Mouse (Mus musculus): ENCODE measurements around the gene Snrpa1. TPM values are rescaled to one million over a fixed set of nuclear protein-coding genes. Genes with fewer than 3 reads are reported as not detected.
"Not testable (repeated sequence)": the region's sequence is repeated elsewhere in the genome, so short reads cannot be mapped to it uniquely, and the experiment has no call there.

Gene Snrpa1
- polyA plus RNA-seq, 1 experiment from 2014 or later = 133 TPM

DNA sequence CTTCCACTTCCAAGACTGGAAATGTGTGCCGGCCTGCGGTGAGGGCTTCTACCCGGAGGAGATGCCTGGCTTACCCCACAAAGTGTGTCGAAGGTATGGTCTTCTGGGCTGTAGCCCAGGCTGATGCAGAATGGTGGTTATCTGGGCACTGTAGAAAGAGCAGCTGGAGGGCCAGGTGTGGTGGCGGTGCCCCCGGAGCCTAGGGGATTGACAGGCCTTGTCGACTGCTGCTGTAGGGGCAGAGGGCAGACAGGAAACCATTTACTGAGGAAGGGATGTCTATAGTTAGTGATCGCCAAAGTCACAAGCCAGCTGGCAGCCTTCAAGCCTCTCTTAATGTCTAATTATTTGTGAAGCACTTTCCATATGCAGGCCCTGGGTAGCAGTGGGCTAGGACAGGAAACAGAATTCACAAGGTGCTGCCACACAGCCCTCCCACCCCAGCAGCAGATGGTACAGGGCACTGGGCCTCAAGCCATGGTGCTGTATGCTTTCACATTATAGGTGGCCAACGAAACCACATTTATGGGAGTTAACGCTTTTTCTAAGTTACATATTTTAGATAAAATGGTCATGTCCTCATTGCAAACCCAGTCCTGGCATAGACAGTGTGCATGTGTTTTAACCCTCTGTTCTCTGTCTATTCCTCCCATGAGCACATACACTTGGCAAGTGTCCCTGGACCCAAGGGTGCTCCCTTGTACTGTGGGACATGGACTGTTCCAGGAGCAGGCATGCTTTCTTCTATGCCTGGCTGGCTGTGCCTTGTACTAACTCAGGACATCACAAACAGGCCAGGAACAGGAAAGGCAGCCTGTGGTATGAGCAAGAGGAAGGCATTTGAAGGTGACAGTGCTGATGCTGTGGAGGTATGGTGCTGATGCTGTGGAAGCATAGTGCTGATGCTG is 15.0 kb upstream of the Snrpa1 start, which contains the start of gene Gm45213:
TSS of gene Gm45213 (plus strand) at position 51 of the 908 bp plus-strand sequence.
- H3K27ac ChIP-seq (ENCODE audit: low read length) = no peak within 1 kb of the TSS
- no peak for ATAC-seq

DNA sequence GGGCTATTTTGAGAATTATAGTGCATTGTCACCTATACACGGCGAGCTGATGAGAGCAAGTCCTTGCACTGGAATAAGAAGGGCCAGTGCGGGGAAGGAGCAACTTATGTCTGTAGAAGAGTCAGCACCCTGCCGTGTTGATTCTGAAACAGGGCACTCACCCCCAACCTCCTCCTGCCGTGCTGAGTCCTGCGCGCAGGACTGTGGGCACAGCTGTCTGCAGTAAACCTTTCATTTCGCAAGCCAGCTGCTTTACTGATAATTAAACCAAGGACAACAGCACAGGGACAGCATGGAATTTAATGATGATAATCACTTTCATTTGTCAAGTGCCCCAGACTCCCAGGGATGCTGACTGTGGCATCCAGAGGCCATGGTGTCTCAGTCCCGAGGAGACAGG is 14.2 kb upstream of the Snrpa1 start:
- 26% methylated on average over 9 of the region's 9 CpGs for WGBS
- no peaks in the 10 kb centered on the region for H3K36me3 ChIP-seq (ENCODE audit: control insufficient read depth, insufficient read depth, low read length)
- H3K4me2 ChIP-seq (ENCODE audit: low read length) = no peak overlapping the region
- ATAC-seq = no peak
- peaks cover 7% of the 10 kb centered on the region for H3K4me1 ChIP-seq (ENCODE audit: control insufficient read depth, insufficient read depth, low read length)
- no peaks in the 10 kb centered on the region for H3K9me3 ChIP-seq (replicated peaks; ENCODE audit: control insufficient read depth, low read length, poor library complexity, severe bottlenecking)
- H3K27me3 ChIP-seq (ENCODE audit: control insufficient read depth, insufficient read depth, low read depth, low read length) = no peaks in the 10 kb centered on the region
- H3K4me3 ChIP-seq (ENCODE audit: low read depth, low read length) = no peak overlapping the region
- no peak overlapping the region for H3K27ac ChIP-seq (ENCODE audit: low read length)
- H3K9ac ChIP-seq (ENCODE audit: low read depth, low read length) = no peak overlapping the region

More for the DNA sequence above, 15.0 kb upstream of the Snrpa1 start, which contains the start of gene Gm45213:
- Histone ChIP-seq H3K9me3 (replicated peaks; ENCODE audit: control insufficient read depth, low read length, poor library complexity, severe bottlenecking) (no peaks in the 10 kb centered on the region), H3K36me3 (ENCODE audit: control insufficient read depth, insufficient read depth, low read length) (no peaks in the 10 kb centered on the region), H3K4me3 (ENCODE audit: low read depth, low read length) (no peak within 1 kb of the TSS), H3K9ac (ENCODE audit: low read depth, low read length) (no peak within 1 kb of the TSS), H3K4me2 (ENCODE audit: low read length) (no peak within 1 kb of the TSS), H3K27me3 (ENCODE audit: control insufficient read depth, insufficient read depth, low read depth, low read length) (no peaks in the 10 kb centered on the region), H3K4me1 (ENCODE audit: control insufficient read depth, insufficient read depth, low read length) (peaks cover 7% of the 10 kb centered on the region)
- 80% methylated on average over 10 of the region's 10 CpGs for WGBS

DNA sequence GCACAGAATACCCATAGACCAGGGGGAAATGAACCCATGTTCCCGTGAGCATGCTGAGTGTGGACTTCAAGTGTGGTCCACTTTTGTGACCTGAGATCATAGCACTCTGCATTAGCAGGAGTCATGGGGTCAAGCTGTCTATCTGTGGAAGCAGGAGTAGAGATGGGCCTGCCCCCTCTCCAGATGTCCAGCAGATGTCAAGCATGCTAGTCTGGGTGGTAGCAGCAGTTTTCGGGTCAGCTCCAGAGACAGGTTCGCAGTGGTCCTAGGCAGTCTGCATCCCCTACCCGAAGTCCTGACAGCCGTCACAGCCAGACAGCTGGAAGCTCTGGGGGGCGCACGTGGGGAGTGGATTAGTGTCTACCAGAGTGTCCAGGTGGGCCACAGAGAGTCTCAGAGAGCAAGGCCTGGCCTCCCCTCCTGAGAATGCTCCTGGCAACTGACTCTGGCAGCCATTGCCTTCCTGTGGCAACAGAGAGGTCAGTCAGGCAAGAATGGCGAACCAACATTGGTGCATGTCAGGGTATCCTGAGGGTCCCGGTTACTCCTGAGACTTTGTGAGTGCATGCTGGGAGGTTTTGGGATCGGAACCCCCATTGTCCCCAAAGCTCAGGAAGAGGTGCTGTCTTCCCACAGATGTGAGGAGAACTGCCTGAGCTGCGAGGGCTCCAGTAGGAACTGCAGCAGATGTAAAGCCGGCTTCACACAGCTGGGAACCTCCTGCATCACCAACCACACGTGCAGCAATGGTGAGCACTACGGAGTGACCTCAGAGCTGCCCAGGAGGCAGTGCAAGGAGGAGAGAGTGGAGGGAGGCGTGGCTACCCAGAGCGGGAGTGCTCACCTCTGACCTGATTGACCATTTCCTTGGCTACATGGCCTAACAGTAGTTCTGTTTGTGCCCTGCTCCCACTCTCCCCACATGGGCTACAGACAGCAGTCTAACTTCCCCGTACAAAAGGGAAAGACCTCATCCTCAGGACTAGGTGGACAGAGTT is 11.6 kb upstream of the Snrpa1 start:
- Histone ChIP-seq H3K4me2 (ENCODE audit: low read length) (no peak overlapping the region), H3K9me3 (replicated peaks; ENCODE audit: control insufficient read depth, low read length, poor library complexity, severe bottlenecking) (no peaks in the 10 kb centered on the region), H3K36me3 (ENCODE audit: control insufficient read depth, insufficient read depth, low read length) (no peaks in the 10 kb centered on the region), H3K27ac (ENCODE audit: low read length) (no peak overlapping the region), H3K4me1 (ENCODE audit: control insufficient read depth, insufficient read depth, low read length) (peaks cover 7% of the 10 kb centered on the region), H3K27me3 (ENCODE audit: control insufficient read depth, insufficient read depth, low read depth, low read length) (no peaks in the 10 kb centered on the region), H3K9ac (ENCODE audit: low read depth, low read length) (no peak overlapping the region), H3K4me3 (ENCODE audit: low read depth, low read length) (no peak overlapping the region)
- WGBS = 62% methylated on average over 16 of the region's 17 CpGs
- ATAC-seq = no peak

DNA sequence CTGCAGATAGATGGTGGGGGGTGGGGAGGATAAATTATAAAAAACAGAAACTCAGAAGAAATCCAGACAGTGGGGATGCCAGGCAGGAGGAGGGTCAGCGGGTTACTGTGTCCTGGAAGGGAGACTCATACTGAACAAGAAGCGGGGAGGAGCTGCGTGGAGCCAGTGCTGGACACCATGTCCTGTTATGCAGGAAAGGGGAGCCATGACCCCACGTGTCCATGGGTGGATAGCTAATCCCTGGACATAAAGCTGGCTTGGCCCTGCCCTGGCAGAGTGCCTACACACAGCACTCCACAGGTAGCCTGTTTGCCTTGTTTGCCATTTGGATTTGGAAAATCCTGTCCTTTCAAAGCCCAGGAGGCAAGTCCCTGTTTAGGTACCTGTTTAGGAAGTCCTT is 10.8 kb upstream of the Snrpa1 start:
- no peak for ATAC-seq
- Histone ChIP-seq H3K36me3 (ENCODE audit: control insufficient read depth, insufficient read depth, low read length) (no peaks in the 10 kb centered on the region), H3K9me3 (replicated peaks; ENCODE audit: control insufficient read depth, low read length, poor library complexity, severe bottlenecking) (no peaks in the 10 kb centered on the region), H3K4me2 (ENCODE audit: low read length) (no peak overlapping the region), H3K27me3 (ENCODE audit: control insufficient read depth, insufficient read depth, low read depth, low read length) (no peaks in the 10 kb centered on the region), H3K27ac (ENCODE audit: low read length) (no peak overlapping the region), H3K4me3 (ENCODE audit: low read depth, low read length) (no peak overlapping the region), H3K9ac (ENCODE audit: low read depth, low read length) (no peak overlapping the region), H3K4me1 (ENCODE audit: control insufficient read depth, insufficient read depth, low read length) (peaks cover 7% of the 10 kb centered on the region)
- WGBS = 75% methylated on average over 4 of the region's 4 CpGs

DNA sequence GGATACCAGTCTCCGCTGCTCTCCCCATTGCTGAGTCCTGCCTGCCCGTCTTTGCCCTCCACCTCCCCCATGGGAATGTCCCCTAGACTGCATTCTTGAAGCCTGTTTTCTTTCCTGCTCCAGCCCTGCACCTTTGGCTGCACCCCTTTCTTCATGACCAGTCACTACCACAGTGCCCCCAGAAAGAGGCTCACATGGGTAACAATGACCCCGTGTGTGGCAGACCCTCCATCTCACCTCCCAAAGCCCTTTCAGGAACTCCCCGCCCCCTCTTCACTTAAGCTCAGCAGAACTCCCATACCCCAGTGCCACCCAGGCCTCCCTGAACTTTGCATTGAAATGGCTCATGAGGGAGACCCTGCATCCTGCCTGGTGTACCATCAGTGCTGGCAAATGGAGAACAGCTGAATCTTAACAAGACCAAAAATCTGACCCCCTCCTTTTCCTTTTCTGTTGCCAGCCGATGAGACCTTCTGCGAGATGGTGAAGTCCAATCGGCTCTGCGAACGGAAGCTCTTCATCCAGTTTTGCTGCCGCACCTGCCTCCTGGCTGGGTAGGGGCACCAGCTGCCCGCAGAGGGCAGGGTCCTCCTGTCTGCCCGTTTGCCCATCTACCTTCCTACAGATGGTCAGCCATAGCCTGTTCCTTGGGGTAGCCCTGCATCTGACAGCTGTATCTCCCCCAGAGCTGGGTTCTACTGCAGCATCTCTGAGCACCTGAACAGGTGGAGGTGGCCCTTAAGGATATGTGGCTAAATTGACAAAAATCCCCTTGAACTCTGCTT is 10.2 kb upstream of the Snrpa1 start:
- no peak for ATAC-seq
- no peak overlapping the region for H3K4me2 ChIP-seq (ENCODE audit: low read length)
- H3K9me3 ChIP-seq (replicated peaks; ENCODE audit: control insufficient read depth, low read length, poor library complexity, severe bottlenecking) = no peaks in the 10 kb centered on the region
- no peak overlapping the region for H3K27ac ChIP-seq (ENCODE audit: low read length)
- H3K36me3 ChIP-seq (ENCODE audit: control insufficient read depth, insufficient read depth, low read length) = no peaks in the 10 kb centered on the region
- H3K27me3 ChIP-seq (ENCODE audit: control insufficient read depth, insufficient read depth, low read depth, low read length) = no peaks in the 10 kb centered on the region
- no peak overlapping the region for H3K9ac ChIP-seq (ENCODE audit: low read depth, low read length)
- no peak overlapping the region for H3K4me3 ChIP-seq (ENCODE audit: low read depth, low read length)
- H3K4me1 ChIP-seq (ENCODE audit: control insufficient read depth, insufficient read depth, low read length) = peaks cover 7% of the 10 kb centered on the region
- WGBS = 82% methylated on average over 12 of the region's 12 CpGs

DNA sequence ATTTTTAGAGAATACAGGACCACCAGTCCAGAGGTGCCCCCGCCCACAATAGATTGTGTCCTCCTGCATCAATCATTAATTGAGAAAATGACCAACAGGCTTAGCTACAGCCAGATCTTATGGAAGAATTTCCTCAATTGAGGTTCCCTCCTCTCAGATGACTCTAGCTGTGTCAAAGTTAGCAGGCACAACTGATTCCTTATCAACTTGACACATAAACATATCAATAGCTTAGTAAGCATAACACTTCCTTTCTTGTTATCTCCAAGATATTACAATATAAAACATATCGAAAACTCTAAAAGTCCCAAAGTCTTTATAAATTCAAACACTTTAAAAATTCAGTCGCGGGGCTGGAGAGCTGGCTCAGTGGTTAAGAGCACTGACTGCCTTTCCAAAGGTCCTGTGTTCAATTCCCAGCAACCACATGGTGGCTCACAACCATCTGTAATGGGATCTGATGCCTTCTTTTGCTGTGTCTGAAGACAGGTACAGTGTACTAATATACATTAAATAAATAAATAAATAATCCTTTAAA is 4.8 kb upstream of the Snrpa1 start:
- H3K27me3 ChIP-seq (ENCODE audit: control insufficient read depth, insufficient read depth, low read depth, low read length) = no peaks in the 10 kb centered on the region; the same call in 1 of the 2 replicates
- no peak for ATAC-seq
- no peak overlapping the region for H3K4me2 ChIP-seq (ENCODE audit: low read length)
- H3K27ac ChIP-seq (ENCODE audit: low read length) = no peak overlapping the region
- H3K4me3 ChIP-seq (ENCODE audit: low read depth, low read length) = no peak overlapping the region
- no peaks in the 10 kb centered on the region for H3K4me1 ChIP-seq (ENCODE audit: control insufficient read depth, insufficient read depth, low read length)
- 93% methylated on average over 4 of the region's 4 CpGs for WGBS
- H3K36me3 ChIP-seq (ENCODE audit: control insufficient read depth, insufficient read depth, low read length) = no peaks in the 10 kb centered on the region
- no peaks in the 10 kb centered on the region for H3K9me3 ChIP-seq (replicated peaks; ENCODE audit: control insufficient read depth, low read length, poor library complexity, severe bottlenecking)
- H3K9ac ChIP-seq (ENCODE audit: low read depth, low read length) = no peak overlapping the region

DNA sequence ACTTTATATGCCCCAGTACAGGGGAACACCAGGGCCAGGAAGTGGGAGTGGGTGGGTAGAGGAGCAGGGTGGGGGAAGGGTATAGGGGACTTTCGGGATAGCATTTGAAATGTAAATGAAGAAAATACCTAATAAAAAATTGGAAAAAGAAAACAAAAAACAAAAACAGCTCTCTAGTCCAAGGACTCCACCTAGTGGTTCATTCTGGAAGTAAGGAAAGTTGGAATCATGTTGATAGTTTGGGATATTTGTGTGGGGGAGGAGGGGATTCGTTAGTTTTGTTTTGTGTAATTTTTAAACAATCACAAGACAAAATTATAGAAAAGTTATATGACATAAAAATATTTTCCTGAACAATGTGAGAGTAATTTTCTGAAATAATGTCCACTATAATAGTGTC is 3.4 kb upstream of the Snrpa1 start:
- not testable (repeated sequence) for H3K27ac ChIP-seq (ENCODE audit: low read length); H3K9ac ChIP-seq (ENCODE audit: low read depth, low read length); ATAC-seq; H3K36me3 ChIP-seq (ENCODE audit: control insufficient read depth, insufficient read depth, low read length); H3K9me3 ChIP-seq (replicated peaks; ENCODE audit: control insufficient read depth, low read length, poor library complexity, severe bottlenecking); H3K4me2 ChIP-seq (ENCODE audit: low read length); H3K27me3 ChIP-seq (ENCODE audit: control insufficient read depth, insufficient read depth, low read depth, low read length); H3K4me3 ChIP-seq (ENCODE audit: low read depth, low read length); H3K4me1 ChIP-seq (ENCODE audit: control insufficient read depth, insufficient read depth, low read length)
- 4% methylated on average over 2 of the region's 2 CpGs for WGBS

Data from midbrain, embryonic 16.5 days (tissue).